Mouse (Mus musculus) neural tube, embryonic 15.5 days (tissue): ENCODE results near the gene Ciz1. TPM values are rescaled to one million over a fixed set of nuclear protein-coding genes. Genes with fewer than 3 reads are reported as not detected.

Experiments used
- ATAC-seq: fragments of 200-750 bp; cut with Nextera tagmentation; 2 replicates; pipeline ENCODE4 v1.8.0; 2017; ENCODE audit warnings: mild to moderate bottlenecking, moderate TSS enrichment, moderate library complexity; ENCODE audit not compliant: low FRiP score
- H3K27ac ChIP-seq: fragments of 300-500 bp; sonication (generic); replicated peaks from 2 replicates; pipeline ENCODE4 v1.5.1; 2015; ENCODE audit warnings: mild to moderate bottlenecking, inconsistent platforms
- H3K27me3 ChIP-seq: fragments of 300-500 bp; sonication (generic); replicated peaks from 2 replicates; pipeline ENCODE4 v1.6.1; 2015; ENCODE audit warnings: inconsistent platforms
- H3K36me3 ChIP-seq: fragments of 300-500 bp; sonication (generic); 2 replicates; pipeline ENCODE4 v1.6.1; 2015; ENCODE audit warnings: inconsistent platforms
- H3K4me1 ChIP-seq: fragments of 300-500 bp; sonication (generic); 2 replicates; pipeline ENCODE4 v1.6.1; 2015; ENCODE audit warnings: inconsistent platforms
- H3K4me2 ChIP-seq: fragments of 300-500 bp; sonication (generic); 2 replicates; pipeline ENCODE4 v1.6.1; 2015; ENCODE audit warnings: inconsistent platforms, mild to moderate bottlenecking, moderate library complexity
- H3K4me3 ChIP-seq: fragments of 300-500 bp; sonication (generic); replicated peaks from 2 replicates; pipeline ENCODE4 v1.5.1; 2015; ENCODE audit warnings: mild to moderate bottlenecking, inconsistent platforms
- H3K9ac ChIP-seq: fragments of 300-500 bp; sonication (generic); replicated peaks from 2 replicates; pipeline ENCODE4 v1.6.1; 2015; ENCODE audit warnings: mild to moderate bottlenecking, inconsistent platforms
- H3K9me3 ChIP-seq: fragments of 300-500 bp; sonication (generic); replicated peaks from 2 replicates; pipeline ENCODE4 v1.6.1; 2016; ENCODE audit warnings: inconsistent platforms
- WGBS: fragments of 180-500 bp; shearing (Covaris S2); methylation state at CpG from one replicate; pipeline ENCODE4 v1.1.7; 2015; ENCODE audit warnings: mixed read lengths; 5-methylcytosine and 5-hydroxymethylcytosine counted together
- polyA plus RNA-seq: library from polyadenylated mRNA; unstranded; fragments of >200 nt; fragmentation: Nextera tagmentation; extraction: Ambion mirVana; gene quantifications from 2 replicates; pipeline ENCODE4 v1.2.1, GENCODE M21; 2015

The Ciz1 gene
- polyA plus RNA-seq, 1 experiment from 2014 or later = 43.8 TPM

- no peak overlapping the region for H3K9ac ChIP-seq
- H3K36me3 ChIP-seq = peaks cover 1% of the 10 kb centered on the region; the same call in 1 of the 2 replicates
- no peak overlapping the region for H3K4me2 ChIP-seq
- no peaks in the 10 kb centered on the region for H3K9me3 ChIP-seq
- H3K27ac ChIP-seq = no peak overlapping the region
- H3K4me3 ChIP-seq = no peak overlapping the region
- H3K27me3 ChIP-seq = no peaks in the 10 kb centered on the region
- no peaks in the 10 kb centered on the region for H3K4me1 ChIP-seq
- WGBS = 80% methylated on average over 25 of the region's 25 CpGs
- ATAC-seq = no peak
Measured at GRCm38 (mm10) chr2:32408429-32409424, 56.6 kb downstream of the Ciz1 start.

GRCm38 (mm10) chr2:32411407-32411806 lies 59.3 kb downstream of the Ciz1 start:
- ATAC-seq = no peak
- 89% methylated on average over 7 of the region's 7 CpGs for WGBS
- H3K36me3 ChIP-seq = peaks cover 25% of the 10 kb centered on the region

GRCm38 (mm10) chr2:32412742-32413531 lies 60.8 kb downstream of the Ciz1 start:
- no peaks in the 10 kb centered on the region for H3K27me3 ChIP-seq
- no peak overlapping the region for H3K9ac ChIP-seq
- peaks cover 40% of the 10 kb centered on the region for H3K36me3 ChIP-seq
- no peak overlapping the region for H3K4me2 ChIP-seq
- no peak for ATAC-seq
- H3K4me1 ChIP-seq = no peaks in the 10 kb centered on the region
- WGBS = 91% methylated on average over 6 of the region's 6 CpGs
- no peaks in the 10 kb centered on the region for H3K9me3 ChIP-seq
- H3K4me3 ChIP-seq = no peak overlapping the region
- H3K27ac ChIP-seq = no peak overlapping the region

More at GRCm38 (mm10) chr2:32411407-32411806, 59.3 kb downstream of the Ciz1 start:
- no peaks in the 10 kb centered on the region for H3K9me3 ChIP-seq
- no peak overlapping the region for H3K4me3 ChIP-seq
- H3K27ac ChIP-seq = no peak overlapping the region
- no peak overlapping the region for H3K4me2 ChIP-seq
- H3K9ac ChIP-seq = no peak overlapping the region
- H3K4me1 ChIP-seq = no peaks in the 10 kb centered on the region
- H3K27me3 ChIP-seq = no peaks in the 10 kb centered on the region

GRCm38 (mm10) chr2:32413936-32414335 lies 61.8 kb downstream of the Ciz1 start:
- Histone ChIP-seq H3K27ac (no peak overlapping the region), H3K4me2 (no peak overlapping the region), H3K4me1 (no peaks in the 10 kb centered on the region), H3K27me3 (no peaks in the 10 kb centered on the region), H3K9ac (no peak overlapping the region), H3K9me3 (no peaks in the 10 kb centered on the region), H3K36me3 (peaks cover 50% of the 10 kb centered on the region), H3K4me3 (no peak overlapping the region)
- no peak for ATAC-seq
- WGBS = 60% methylated on average over 5 of the region's 5 CpGs

- Histone ChIP-seq H3K4me3 (no peak overlapping the region), H3K4me2 (no peak overlapping the region), H3K9ac (no peak overlapping the region), H3K27me3 (no peaks in the 10 kb centered on the region), H3K36me3 (peaks cover 68% of the 10 kb centered on the region), H3K4me1 (no peaks in the 10 kb centered on the region), H3K27ac (no peak overlapping the region), H3K9me3 (no peaks in the 10 kb centered on the region)
- no peak for ATAC-seq
- WGBS = 96% methylated on average over 12 of the region's 12 CpGs
Measured at GRCm38 (mm10) chr2:32415801-32416200, 63.7 kb downstream of the Ciz1 start.

- ATAC-seq = no peak
- Histone ChIP-seq H3K9ac (no peak overlapping the region), H3K4me2 (no peak overlapping the region), H3K9me3 (no peaks in the 10 kb centered on the region), H3K27ac (no peak overlapping the region), H3K4me1 (no peaks in the 10 kb centered on the region), H3K27me3 (no peaks in the 10 kb centered on the region), H3K36me3 (peaks cover 73% of the 10 kb centered on the region), H3K4me3 (no peak overlapping the region)
- 94% methylated on average over 2 of the region's 2 CpGs for WGBS
Measured at GRCm38 (mm10) chr2:32416556-32416955, 64.4 kb downstream of the Ciz1 start.

- WGBS = 91% methylated on average over 8 of the region's 8 CpGs
- no peak overlapping the region for H3K27ac ChIP-seq
- H3K9me3 ChIP-seq = no peaks in the 10 kb centered on the region
- H3K4me2 ChIP-seq = no peak overlapping the region
- no peaks in the 10 kb centered on the region for H3K27me3 ChIP-seq
- ATAC-seq = no peak
- peaks cover under 1% of the 10 kb centered on the region for H3K4me1 ChIP-seq
- H3K9ac ChIP-seq = no peak overlapping the region
- peaks cover 73% of the 10 kb centered on the region for H3K36me3 ChIP-seq
- H3K4me3 ChIP-seq = no peak overlapping the region
Measured at GRCm38 (mm10) chr2:32417486-32417885, 65.4 kb downstream of the Ciz1 start.

- no peak overlapping the region for H3K9ac ChIP-seq
- peaks cover 12% of the 10 kb centered on the region for H3K4me1 ChIP-seq
- WGBS = 93% methylated on average over 12 of the region's 12 CpGs
- H3K27me3 ChIP-seq = no peaks in the 10 kb centered on the region
- ATAC-seq = no peak
- no peak overlapping the region for H3K4me3 ChIP-seq
- peaks cover 73% of the 10 kb centered on the region for H3K36me3 ChIP-seq
- no peak overlapping the region for H3K4me2 ChIP-seq
- no peak overlapping the region for H3K27ac ChIP-seq
- no peaks in the 10 kb centered on the region for H3K9me3 ChIP-seq
Measured at GRCm38 (mm10) chr2:32418430-32419151, 66.5 kb downstream of the Ciz1 start.

GRCm38 (mm10) chr2:32419359-32419758 lies 67.2 kb downstream of the Ciz1 start:
- no peak overlapping the region for H3K27ac ChIP-seq
- H3K9me3 ChIP-seq = no peaks in the 10 kb centered on the region
- H3K27me3 ChIP-seq = no peaks in the 10 kb centered on the region
- ATAC-seq = no peak
- no peak overlapping the region for H3K9ac ChIP-seq
- H3K36me3 ChIP-seq = peaks cover 67% of the 10 kb centered on the region
- WGBS = 91% methylated on average over 3 of the region's 3 CpGs
- no peak overlapping the region for H3K4me2 ChIP-seq
- no peak overlapping the region for H3K4me3 ChIP-seq
- peaks cover 20% of the 10 kb centered on the region for H3K4me1 ChIP-seq

GRCm38 (mm10) chr2:32420066-32420608 lies 68.0 kb downstream of the Ciz1 start:
- Histone ChIP-seq H3K4me1 (peaks cover 27% of the 10 kb centered on the region), H3K27ac (no peak overlapping the region), H3K27me3 (no peaks in the 10 kb centered on the region), H3K4me3 (no peak overlapping the region), H3K9me3 (no peaks in the 10 kb centered on the region), H3K36me3 (peaks cover 62% of the 10 kb centered on the region), H3K9ac (no peak overlapping the region), H3K4me2 (no peak overlapping the region)
- 91% methylated on average over 12 of the region's 12 CpGs for WGBS
- no peak for ATAC-seq

- Histone ChIP-seq H3K27ac (no peak overlapping the region), H3K36me3 (peaks cover 56% of the 10 kb centered on the region), H3K4me2 (no peak overlapping the region), H3K4me3 (no peak overlapping the region), H3K27me3 (no peaks in the 10 kb centered on the region), H3K9me3 (no peaks in the 10 kb centered on the region), H3K9ac (no peak overlapping the region), H3K4me1 (peaks cover 32% of the 10 kb centered on the region)
- WGBS = 87% methylated on average over 6 of the region's 6 CpGs
- no peak for ATAC-seq
Measured at GRCm38 (mm10) chr2:32420647-32421046, 68.5 kb downstream of the Ciz1 start.
